Mouse (Mus musculus): Measurements from ENCODE around the gene Skida1. TPM values are rescaled to one million over a fixed set of nuclear protein-coding genes. Genes with fewer than 3 reads are reported as not detected.

Gene Skida1
- polyA plus RNA-seq, 1 experiment from 2014 or later: 6.6 TPM

- Histone ChIP-seq H3K27me3 (replicated peaks) (no peaks in the 10 kb centered on the region), H3K27ac (replicated peaks) (peak overlapping the region; percentile 100), H3K9me3 (no peaks in the 10 kb centered on the region), H3K4me2 (peak overlapping the region; percentile 92), H3K4me3 (peak overlapping the region; percentile 87), H3K4me1 (peaks cover 16% of the 10 kb centered on the region), H3K36me3 (peaks cover 20% of the 10 kb centered on the region), H3K9ac (peak overlapping the region; percentile 99)
- WGBS: 0% methylated on average over 45 of the region's 58 CpGs
- peak; percentile 88 for ATAC-seq (ENCODE audit: extremely low read depth, insufficient number of reproducible peaks, low FRiP score, low TSS enrichment)
These were observed 15.6 kb upstream of the Skida1 start for GRCm38 (mm10) chr2:18064356-18064858.

- under 1% methylated on average over 18 of the region's 18 CpGs for WGBS
These were observed 15.0 kb upstream of the Skida1 start for GRCm38 (mm10) chr2:18063763-18064251.

GRCm38 (mm10) chr2:18060396-18060795, 11.5 kb upstream of the Skida1 start:
- no peak overlapping the region for H3K9ac ChIP-seq
- no peak for ATAC-seq (ENCODE audit: extremely low read depth, insufficient number of reproducible peaks, low FRiP score, low TSS enrichment)
- no peaks in the 10 kb centered on the region for H3K27me3 ChIP-seq (replicated peaks)
- WGBS: 83% methylated on average over 1 of the region's 1 CpGs
- no peaks in the 10 kb centered on the region for H3K36me3 ChIP-seq
- H3K27ac ChIP-seq (replicated peaks): no peak overlapping the region
- H3K4me2 ChIP-seq: no peak overlapping the region
- H3K9me3 ChIP-seq: no peaks in the 10 kb centered on the region
- H3K4me1 ChIP-seq: peaks cover 15% of the 10 kb centered on the region
- no peak overlapping the region for H3K4me3 ChIP-seq

More at GRCm38 (mm10) chr2:18063763-18064251, 15.0 kb upstream of the Skida1 start:
- ATAC-seq (ENCODE audit: extremely low read depth, insufficient number of reproducible peaks, low FRiP score, low TSS enrichment): peak; percentile 3; the same call in 1 of the 2 replicates
- Histone ChIP-seq H3K27ac (replicated peaks) (peak overlapping the region; percentile 100), H3K9ac (peak overlapping the region; percentile 99), H3K36me3 (peaks cover 19% of the 10 kb centered on the region), H3K4me1 (peaks cover 22% of the 10 kb centered on the region), H3K9me3 (no peaks in the 10 kb centered on the region), H3K4me3 (peak overlapping the region; percentile 87), H3K4me2 (peak overlapping the region; percentile 92), H3K27me3 (replicated peaks) (no peaks in the 10 kb centered on the region)

GRCm38 (mm10) chr2:18059891-18060290, 11.0 kb upstream of the Skida1 start:
- no peak for ATAC-seq (ENCODE audit: extremely low read depth, insufficient number of reproducible peaks, low FRiP score, low TSS enrichment)
- 88% methylated on average over 1 of the region's 1 CpGs for WGBS
- peaks cover 17% of the 10 kb centered on the region for H3K4me1 ChIP-seq
- no peaks in the 10 kb centered on the region for H3K9me3 ChIP-seq
- no peak overlapping the region for H3K9ac ChIP-seq
- no peaks in the 10 kb centered on the region for H3K27me3 ChIP-seq (replicated peaks)
- H3K4me3 ChIP-seq: no peak overlapping the region
- no peak overlapping the region for H3K27ac ChIP-seq (replicated peaks)
- H3K4me2 ChIP-seq: no peak overlapping the region
- no peaks in the 10 kb centered on the region for H3K36me3 ChIP-seq

- ATAC-seq (ENCODE audit: extremely low read depth, insufficient number of reproducible peaks, low FRiP score, low TSS enrichment): no peak
- Histone ChIP-seq H3K4me2 (peak overlapping the region; percentile 82), H3K27ac (replicated peaks) (peak overlapping the region; percentile 100), H3K36me3 (no peaks in the 10 kb centered on the region), H3K9ac (peak overlapping the region; percentile 93), H3K4me3 (peak overlapping the region; percentile 71; the same call in 1 of the 2 replicates), H3K4me1 (peaks cover 25% of the 10 kb centered on the region), H3K9me3 (no peaks in the 10 kb centered on the region), H3K27me3 (replicated peaks) (no peaks in the 10 kb centered on the region)
- WGBS: 16% methylated on average over 2 of the region's 2 CpGs
These were observed 10.2 kb upstream of the Skida1 start for GRCm38 (mm10) chr2:18059063-18059462.

- peaks cover 33% of the 10 kb centered on the region for H3K4me1 ChIP-seq
- peak overlapping the region; percentile 82 for H3K4me2 ChIP-seq
- ATAC-seq (ENCODE audit: extremely low read depth, insufficient number of reproducible peaks, low FRiP score, low TSS enrichment): no peak
- peak overlapping the region; percentile 100 for H3K27ac ChIP-seq (replicated peaks)
- H3K4me3 ChIP-seq: peak overlapping the region; percentile 71
- 20% methylated on average over 9 of the region's 9 CpGs for WGBS
- H3K36me3 ChIP-seq: no peaks in the 10 kb centered on the region
- no peaks in the 10 kb centered on the region for H3K9me3 ChIP-seq
- H3K9ac ChIP-seq: peak overlapping the region; percentile 93
- no peaks in the 10 kb centered on the region for H3K27me3 ChIP-seq (replicated peaks)
These were observed 9.4 kb upstream of the Skida1 start for GRCm38 (mm10) chr2:18058146-18058708.

- H3K4me1 ChIP-seq: peaks cover 32% of the 10 kb centered on the region
- peak overlapping the region; percentile 100 for H3K27ac ChIP-seq (replicated peaks)
- no peaks in the 10 kb centered on the region for H3K27me3 ChIP-seq (replicated peaks)
- peak overlapping the region; percentile 93 for H3K9ac ChIP-seq
- peak overlapping the region; percentile 82 for H3K4me2 ChIP-seq
- no peaks in the 10 kb centered on the region for H3K36me3 ChIP-seq
- no peak for ATAC-seq (ENCODE audit: extremely low read depth, insufficient number of reproducible peaks, low FRiP score, low TSS enrichment)
- peak overlapping the region; percentile 71 for H3K4me3 ChIP-seq
- WGBS: 1% methylated on average over 48 of the region's 48 CpGs
- H3K9me3 ChIP-seq: no peaks in the 10 kb centered on the region
These were observed 8.7 kb upstream of the Skida1 start for GRCm38 (mm10) chr2:18057336-18058145.

- Histone ChIP-seq H3K4me3 (peak overlapping the region; percentile 71), H3K27ac (replicated peaks) (peak overlapping the region; percentile 100), H3K4me1 (peaks cover 32% of the 10 kb centered on the region), H3K36me3 (no peaks in the 10 kb centered on the region), H3K4me2 (peak overlapping the region; percentile 82), H3K27me3 (replicated peaks) (no peaks in the 10 kb centered on the region), H3K9ac (peak overlapping the region; percentile 93), H3K9me3 (no peaks in the 10 kb centered on the region)
- under 1% methylated on average over 43 of the region's 50 CpGs for WGBS
- ATAC-seq (ENCODE audit: extremely low read depth, insufficient number of reproducible peaks, low FRiP score, low TSS enrichment): peak; percentile 95
These were observed 8.0 kb upstream of the Skida1 start for GRCm38 (mm10) chr2:18056786-18057255.

GRCm38 (mm10) chr2:18055929-18056785, 7.3 kb upstream of the Skida1 start:
- H3K9me3 ChIP-seq: no peaks in the 10 kb centered on the region
- peak overlapping the region; percentile 93 for H3K9ac ChIP-seq
- H3K27me3 ChIP-seq (replicated peaks): no peaks in the 10 kb centered on the region
- H3K4me1 ChIP-seq: peaks cover 37% of the 10 kb centered on the region
- peak overlapping the region; percentile 82 for H3K4me2 ChIP-seq
- H3K4me3 ChIP-seq: peak overlapping the region; percentile 71
- peak overlapping the region; percentile 100 for H3K27ac ChIP-seq (replicated peaks)
- H3K36me3 ChIP-seq: no peaks in the 10 kb centered on the region
- ATAC-seq (ENCODE audit: extremely low read depth, insufficient number of reproducible peaks, low FRiP score, low TSS enrichment): peak; percentile 90
- under 1% methylated on average over 39 of the region's 66 CpGs for WGBS

GRCm38 (mm10) chr2:18055016-18055928, 6.4 kb upstream of the Skida1 start, which contains the start of gene Mllt10:
TSS of gene Mllt10 (plus strand) at chr2:18055237.
- Histone ChIP-seq H3K27ac (replicated peaks) (peak within 1 kb of the TSS; percentile 100), H3K4me1 (peaks cover 46% of the 10 kb centered on the region), H3K36me3 (no peaks in the 10 kb centered on the region), H3K4me3 (peak within 1 kb of the TSS; percentile 71), H3K9me3 (no peaks in the 10 kb centered on the region), H3K9ac (peak within 1 kb of the TSS; percentile 93), H3K27me3 (replicated peaks) (no peaks in the 10 kb centered on the region), H3K4me2 (peak within 1 kb of the TSS; percentile 82)
- no peak for ATAC-seq (ENCODE audit: extremely low read depth, insufficient number of reproducible peaks, low FRiP score, low TSS enrichment)
- WGBS: 2% methylated on average over 20 of the region's 20 CpGs
